Mouse (Mus musculus) forebrain, embryonic 15.5 days (tissue): ENCODE measurements around the gene Hsd17b12. TPM values are rescaled to one million over a fixed set of nuclear protein-coding genes. Genes with fewer than 3 reads are reported as not detected.

ENCODE experiments used
- ATAC-seq: fragments of 200-750 bp; cut with Nextera tagmentation; replicated peaks from 2 replicates; pipeline ENCODE4 v1.8.0; 2017; ENCODE audit warnings: mild to moderate bottlenecking, moderate TSS enrichment, moderate library complexity
- H3K27ac ChIP-seq: fragments of 300-500 bp; sonication (generic); replicated peaks from 2 replicates; pipeline ENCODE4 v1.5.1; 2015; ENCODE audit warnings: mild to moderate bottlenecking, inconsistent platforms
- H3K27me3 ChIP-seq: fragments of 300-500 bp; sonication (generic); 2 replicates; pipeline ENCODE4 v1.6.1; 2015; ENCODE audit warnings: inconsistent platforms
- H3K36me3 ChIP-seq: fragments of 300-500 bp; sonication (generic); 2 replicates; pipeline ENCODE4 v1.6.1; 2015; ENCODE audit warnings: mild to moderate bottlenecking, inconsistent platforms
- H3K4me1 ChIP-seq: fragments of 300-500 bp; sonication (generic); 2 replicates; pipeline ENCODE4 v1.6.1; 2015; ENCODE audit warnings: inconsistent platforms
- H3K4me2 ChIP-seq: fragments of 300-500 bp; sonication (generic); replicated peaks from 2 replicates; pipeline ENCODE4 v1.6.1; 2015; ENCODE audit warnings: mild to moderate bottlenecking, inconsistent platforms
- H3K4me3 ChIP-seq: fragments of 300-500 bp; sonication (generic); 2 replicates; pipeline ENCODE4 v1.5.1; 2015; ENCODE audit warnings: mild to moderate bottlenecking, inconsistent platforms
- H3K9ac ChIP-seq: fragments of 300-500 bp; sonication (generic); replicated peaks from 2 replicates; pipeline ENCODE4 v1.6.1; 2015; ENCODE audit warnings: mild to moderate bottlenecking, inconsistent platforms
- H3K9me3 ChIP-seq: fragments of 300-500 bp; sonication (generic); 2 replicates; pipeline ENCODE4 v1.6.1; 2016; ENCODE audit warnings: inconsistent platforms
- WGBS: fragments of 180-500 bp; shearing (Covaris S2); methylation state at CpG from one replicate; pipeline ENCODE4 v1.1.7; 2015; ENCODE audit warnings: mixed read lengths; 5-methylcytosine and 5-hydroxymethylcytosine counted together
- polyA plus RNA-seq: library from polyadenylated mRNA; unstranded; fragments of >200 nt; fragmentation: Nextera tagmentation; extraction: Ambion mirVana; gene quantifications from 2 replicates; pipeline ENCODE4 v1.2.1, GENCODE M21; 2015

Hsd17b12 gene
- 119 and 122 TPM in 2 replicates for polyA plus RNA-seq

DNA sequence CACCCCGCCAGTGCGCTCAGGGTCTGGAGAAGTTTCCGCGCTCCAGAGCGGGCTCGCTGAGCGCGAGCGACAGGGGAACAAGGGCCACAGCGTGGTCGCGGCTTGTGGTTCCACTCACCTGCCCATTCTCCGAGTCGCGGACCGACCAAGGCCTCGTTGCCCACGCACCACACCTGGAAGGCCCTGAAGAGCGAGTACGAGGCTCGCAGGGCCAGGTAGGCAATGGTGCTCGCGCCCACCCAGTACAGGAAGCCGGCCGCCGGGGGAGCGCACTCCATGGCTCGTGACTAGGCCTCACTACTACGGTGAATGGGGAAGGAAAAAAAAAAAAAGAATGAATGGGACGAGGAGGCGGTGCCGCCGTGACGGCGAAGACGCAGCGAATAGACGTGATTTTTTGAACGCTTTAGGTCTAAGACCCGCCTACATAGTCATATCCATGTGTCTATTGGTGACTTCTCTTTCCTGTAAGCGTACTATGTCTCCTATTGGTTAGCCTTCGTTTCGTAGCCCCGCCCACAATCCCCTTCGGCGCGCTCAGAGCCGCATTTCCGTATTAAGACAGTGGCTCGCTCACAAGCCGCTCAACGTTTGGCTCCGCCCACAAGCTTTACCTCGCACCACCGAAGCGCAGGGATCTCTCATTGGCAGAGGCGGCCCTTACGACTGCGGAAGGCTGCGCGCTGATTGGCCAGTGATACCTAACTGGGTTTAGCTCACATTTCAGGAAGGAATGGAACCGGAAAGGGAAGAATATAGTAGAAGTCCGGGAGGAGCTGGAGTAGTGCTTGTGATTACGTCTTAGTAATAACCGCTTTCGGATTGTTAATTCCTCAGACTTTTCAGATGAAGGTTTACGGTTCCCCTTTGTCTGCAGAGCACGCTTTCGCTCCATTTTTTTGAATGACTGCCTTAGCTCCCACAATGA, at the start of gene Hsd17b12:
TSS of gene Hsd17b12 (minus strand) at position 373 of the 928 bp plus-strand sequence.
- peak within 1 kb of the TSS; percentile 82 for H3K4me3 ChIP-seq
- H3K9ac ChIP-seq = peak within 1 kb of the TSS; percentile 83
- H3K27me3 ChIP-seq = no peaks in the 10 kb centered on the region
- H3K9me3 ChIP-seq = no peaks in the 10 kb centered on the region
- peaks cover 23% of the 10 kb centered on the region for H3K4me1 ChIP-seq
- peak; percentile 100 for ATAC-seq
- no peaks in the 10 kb centered on the region for H3K36me3 ChIP-seq
- WGBS = under 1% methylated on average over 69 of the region's 69 CpGs
- peak within 1 kb of the TSS; percentile 58 for H3K4me2 ChIP-seq
- peak within 1 kb of the TSS; percentile 92 for H3K27ac ChIP-seq

DNA sequence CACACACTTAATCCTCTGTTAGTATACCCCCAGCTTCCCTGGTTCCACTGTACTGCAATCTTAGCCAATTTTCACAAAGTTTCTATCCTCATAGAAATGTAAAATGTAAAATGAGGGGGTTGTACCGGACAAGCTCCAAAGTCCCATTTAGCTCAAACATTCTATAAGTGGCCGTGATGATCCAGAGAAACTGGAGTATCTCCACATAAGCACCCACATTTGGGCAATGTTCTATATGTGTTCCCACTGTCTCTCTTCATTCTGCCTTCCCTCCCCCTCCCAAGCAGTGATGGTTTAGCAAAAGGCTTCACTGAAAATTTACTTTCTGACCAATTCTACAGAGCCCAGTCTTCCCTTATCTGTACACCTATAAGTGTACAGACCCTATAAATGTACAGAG, 27.1 kb upstream of the Hsd17b12 start:
- WGBS = 82% methylated on average over 2 of the region's 2 CpGs
- Histone ChIP-seq H3K4me2 (no peak overlapping the region), H3K9ac (no peak overlapping the region), H3K9me3 (no peaks in the 10 kb centered on the region), H3K27ac (no peak overlapping the region), H3K4me1 (no peaks in the 10 kb centered on the region), H3K4me3 (no peak overlapping the region), H3K27me3 (no peaks in the 10 kb centered on the region), H3K36me3 (no peaks in the 10 kb centered on the region)
- ATAC-seq = no peak

DNA sequence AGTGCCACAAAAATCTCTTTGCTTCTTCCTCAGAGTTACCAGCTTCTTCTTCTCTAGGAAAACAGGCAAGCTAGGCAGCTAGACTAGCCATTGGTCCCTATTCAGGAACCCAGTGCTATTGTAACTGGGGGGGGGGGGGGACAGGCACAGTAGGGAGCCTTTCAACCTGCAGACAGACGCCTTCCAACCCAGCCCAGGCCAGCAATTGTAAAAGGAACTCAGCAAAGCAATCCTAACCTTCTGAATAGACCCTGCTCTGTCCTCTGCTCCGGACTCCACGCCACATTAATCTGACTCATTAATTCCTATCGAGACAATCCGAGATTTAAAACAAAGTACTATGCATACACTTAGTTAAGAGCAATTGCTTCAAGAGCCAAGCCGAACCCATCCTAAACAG, 26.4 kb upstream of the Hsd17b12 start:
- Histone ChIP-seq H3K27me3 (no peaks in the 10 kb centered on the region), H3K4me1 (no peaks in the 10 kb centered on the region), H3K9ac (no peak overlapping the region), H3K27ac (no peak overlapping the region), H3K4me3 (no peak overlapping the region), H3K9me3 (no peaks in the 10 kb centered on the region), H3K4me2 (no peak overlapping the region), H3K36me3 (no peaks in the 10 kb centered on the region)
- WGBS = under 1% methylated on average over 6 of the region's 6 CpGs
- no peak for ATAC-seq

DNA sequence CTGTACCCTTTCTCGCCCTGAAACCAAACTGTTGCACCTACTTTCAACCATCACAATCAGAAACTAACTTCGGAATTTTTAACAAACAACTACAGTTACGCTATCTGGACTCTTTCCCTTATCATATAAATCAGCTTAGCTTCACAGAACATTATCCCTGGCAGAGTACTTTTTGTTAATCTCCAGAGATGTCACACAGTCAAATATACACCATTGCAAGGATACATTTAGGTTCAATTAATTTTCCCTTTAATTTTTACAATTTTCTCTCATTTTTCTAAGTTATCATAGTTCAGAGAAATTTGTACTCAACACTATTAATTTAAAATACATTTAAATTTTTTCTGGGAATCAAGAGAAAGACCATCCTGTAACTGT, 21.3 kb upstream of the Hsd17b12 start:
- ATAC-seq = peak; percentile 76
- H3K36me3 ChIP-seq = no peaks in the 10 kb centered on the region
- H3K4me1 ChIP-seq = peaks cover 15% of the 10 kb centered on the region
- H3K27ac ChIP-seq = no peak overlapping the region
- H3K27me3 ChIP-seq = no peaks in the 10 kb centered on the region
- H3K9ac ChIP-seq = no peak overlapping the region
- peak overlapping the region; percentile 68 for H3K4me2 ChIP-seq
- peak overlapping the region; percentile 77 for H3K4me3 ChIP-seq
- no peaks in the 10 kb centered on the region for H3K9me3 ChIP-seq
- under 1% methylated on average over 3 of the region's 3 CpGs for WGBS

DNA sequence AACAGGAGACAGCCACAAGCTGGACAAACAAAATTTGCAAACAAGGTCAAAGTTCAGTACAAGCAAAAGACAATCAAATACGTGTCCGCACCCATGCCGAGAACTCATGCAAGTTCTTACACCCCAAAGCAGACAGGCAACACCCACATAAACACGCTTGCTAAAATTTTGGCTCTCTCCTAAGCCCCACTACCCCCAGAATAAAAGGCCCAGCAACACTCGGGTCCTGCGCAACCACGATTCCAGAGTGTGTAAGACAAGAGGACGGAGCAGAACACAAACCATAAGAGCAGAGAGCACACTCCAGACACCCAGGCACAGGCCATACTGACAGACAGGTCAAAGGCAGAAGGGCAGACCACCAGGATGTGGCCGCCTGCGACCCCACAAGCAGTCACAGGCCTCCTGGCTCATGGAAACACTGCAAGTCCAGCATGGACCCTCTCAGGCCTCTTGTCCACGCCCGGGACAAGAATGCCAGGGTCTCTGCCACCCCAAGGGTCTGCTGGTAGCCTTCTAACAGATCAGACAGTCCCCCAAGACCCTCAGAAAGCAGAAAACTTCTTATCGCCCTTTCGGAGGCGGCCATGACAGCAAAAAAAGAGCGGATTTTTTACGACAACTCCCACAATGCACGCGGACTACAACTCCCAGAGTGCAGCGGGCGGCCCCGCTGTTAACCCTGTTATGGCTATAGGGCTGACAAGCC, 20.7 kb upstream of the Hsd17b12 start:
- Histone ChIP-seq H3K4me3 (peak overlapping the region; percentile 77), H3K9ac (peak overlapping the region; percentile 78), H3K4me2 (peak overlapping the region; percentile 68), H3K36me3 (no peaks in the 10 kb centered on the region), H3K27me3 (no peaks in the 10 kb centered on the region), H3K9me3 (no peaks in the 10 kb centered on the region), H3K27ac (no peak overlapping the region), H3K4me1 (peaks cover 15% of the 10 kb centered on the region)
- ATAC-seq = peak; percentile 99
- WGBS = under 1% methylated on average over 22 of the region's 22 CpGs

DNA sequence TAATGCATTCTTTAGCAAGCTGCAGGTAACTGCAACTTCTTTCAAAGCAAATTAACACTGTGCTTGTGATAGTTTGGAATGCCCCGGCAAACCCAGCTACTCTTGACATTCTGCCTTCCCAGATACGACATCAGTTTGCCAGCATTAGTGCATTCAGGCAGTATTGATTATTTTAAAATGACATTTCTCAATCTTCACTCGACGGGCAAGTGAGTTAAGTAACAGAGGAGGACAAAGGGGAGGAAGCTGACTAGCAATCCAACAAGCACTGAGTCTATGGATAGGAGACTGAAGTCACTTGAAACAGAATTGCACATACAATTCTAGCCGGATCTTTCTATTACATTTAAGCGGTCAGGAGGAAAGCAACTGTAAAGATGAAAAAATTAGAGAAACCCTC, 19.5 kb upstream of the Hsd17b12 start:
- no peaks in the 10 kb centered on the region for H3K36me3 ChIP-seq
- H3K4me3 ChIP-seq = peak overlapping the region; percentile 77; the same call in 1 of the 2 replicates
- no peak overlapping the region for H3K27ac ChIP-seq
- peaks cover 15% of the 10 kb centered on the region for H3K4me1 ChIP-seq
- no peak overlapping the region for H3K4me2 ChIP-seq
- 83% methylated on average over 6 of the region's 6 CpGs for WGBS
- ATAC-seq = no peak
- no peak overlapping the region for H3K9ac ChIP-seq
- H3K9me3 ChIP-seq = no peaks in the 10 kb centered on the region
- no peaks in the 10 kb centered on the region for H3K27me3 ChIP-seq

DNA sequence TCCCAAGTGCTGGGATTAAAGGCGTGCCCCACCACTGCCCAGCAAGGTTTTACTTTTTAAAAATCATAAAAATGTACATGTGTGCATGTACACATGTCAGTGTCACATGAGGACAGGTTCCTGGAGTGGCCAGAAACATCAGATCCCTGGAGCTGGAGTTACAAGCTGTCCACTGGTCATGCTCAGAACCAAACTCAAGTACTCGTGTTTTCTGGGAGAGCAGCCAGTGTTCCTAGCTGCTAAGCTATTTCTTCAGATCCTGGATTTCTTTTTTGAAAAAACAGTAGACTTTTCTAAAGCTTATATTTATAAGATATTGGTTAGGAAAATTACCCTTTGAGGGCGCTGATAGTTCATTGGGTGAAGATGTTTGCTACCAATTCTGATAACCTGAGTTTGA, 18.6 kb upstream of the Hsd17b12 start:
- 92% methylated on average over 3 of the region's 3 CpGs for WGBS
- Histone ChIP-seq H3K9me3 (no peaks in the 10 kb centered on the region), H3K4me3 (no peak overlapping the region), H3K4me1 (peaks cover 15% of the 10 kb centered on the region), H3K4me2 (no peak overlapping the region), H3K27ac (no peak overlapping the region), H3K36me3 (no peaks in the 10 kb centered on the region), H3K27me3 (no peaks in the 10 kb centered on the region), H3K9ac (no peak overlapping the region)
- ATAC-seq = no peak

DNA sequence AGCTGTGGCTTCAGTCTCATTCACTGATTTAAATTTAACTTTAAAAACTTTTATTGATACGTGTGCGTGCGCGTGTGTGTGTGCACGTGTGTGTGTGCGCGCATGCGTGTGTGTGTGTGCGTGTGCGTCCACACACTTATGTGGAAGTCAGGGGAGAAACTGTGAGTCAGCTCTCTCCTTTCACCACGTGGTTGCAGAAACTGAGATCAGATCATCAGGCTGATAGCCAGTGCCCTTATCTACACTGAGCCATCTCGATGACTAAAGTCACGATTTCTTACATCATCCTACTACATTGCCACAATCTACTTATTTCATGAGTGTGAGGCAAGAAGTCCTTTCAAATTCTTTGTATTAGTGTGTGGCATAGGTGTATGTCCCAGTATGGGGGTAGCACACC, 15.8 kb upstream of the Hsd17b12 start:
- Histone ChIP-seq H3K27me3 (no peaks in the 10 kb centered on the region), H3K4me1 (peaks cover 15% of the 10 kb centered on the region), H3K4me3 (no peak overlapping the region), H3K9ac (no peak overlapping the region), H3K9me3 (no peaks in the 10 kb centered on the region), H3K4me2 (no peak overlapping the region), H3K36me3 (no peaks in the 10 kb centered on the region), H3K27ac (no peak overlapping the region)
- no peak for ATAC-seq
- 95% methylated on average over 13 of the region's 13 CpGs for WGBS

DNA sequence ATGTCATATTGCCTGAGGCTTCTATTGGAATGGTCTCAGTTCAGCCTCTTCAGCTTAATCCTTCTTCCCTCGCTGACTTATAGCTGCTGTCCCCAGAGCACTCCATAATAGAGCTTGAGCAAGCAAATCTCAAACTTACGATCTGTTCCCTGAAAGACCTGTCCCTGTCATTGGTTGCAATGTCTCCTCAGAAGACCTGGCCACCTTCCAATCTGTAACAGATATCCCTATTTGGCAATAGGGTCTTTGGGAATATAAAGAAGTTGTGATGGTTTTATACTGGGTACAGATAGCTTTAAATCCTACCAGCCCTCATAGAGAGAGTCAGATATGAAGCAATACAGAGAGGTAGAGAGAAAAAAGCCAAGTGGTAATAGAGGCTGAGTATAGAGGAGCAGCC, 5.4 kb upstream of the Hsd17b12 start:
- Histone ChIP-seq H3K27me3 (no peaks in the 10 kb centered on the region), H3K9ac (no peak overlapping the region), H3K4me3 (no peak overlapping the region), H3K9me3 (no peaks in the 10 kb centered on the region), H3K4me1 (peaks cover 3% of the 10 kb centered on the region; the same call in 1 of the 2 replicates), H3K4me2 (no peak overlapping the region), H3K27ac (no peak overlapping the region), H3K36me3 (no peaks in the 10 kb centered on the region)
- ATAC-seq = no peak
- 47% methylated on average over 2 of the region's 2 CpGs for WGBS

DNA sequence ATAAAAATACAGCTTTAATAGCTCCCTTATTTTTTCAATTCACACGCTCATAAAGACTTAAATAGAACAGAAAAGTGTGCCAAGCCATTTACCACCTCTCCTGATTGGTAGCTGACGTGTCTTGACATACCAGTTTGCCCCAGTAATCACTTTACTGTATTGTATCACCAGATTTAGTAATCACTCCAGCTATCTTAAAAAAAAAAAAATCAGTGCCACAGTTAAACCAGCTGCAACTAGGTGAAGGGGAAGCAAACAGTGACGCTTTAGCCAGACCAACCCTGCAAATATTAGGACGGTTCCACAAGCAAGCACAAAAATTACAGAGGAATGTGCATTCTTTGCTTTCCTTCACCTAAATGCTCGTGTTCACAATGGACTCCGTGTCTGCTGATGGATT, 4.4 kb upstream of the Hsd17b12 start:
- ATAC-seq = no peak
- 68% methylated on average over 6 of the region's 6 CpGs for WGBS
- Histone ChIP-seq H3K4me2 (no peak overlapping the region), H3K4me3 (no peak overlapping the region), H3K27ac (no peak overlapping the region), H3K36me3 (no peaks in the 10 kb centered on the region), H3K9ac (no peak overlapping the region), H3K4me1 (peaks cover 3% of the 10 kb centered on the region; the same call in 1 of the 2 replicates), H3K9me3 (no peaks in the 10 kb centered on the region), H3K27me3 (no peaks in the 10 kb centered on the region)

DNA sequence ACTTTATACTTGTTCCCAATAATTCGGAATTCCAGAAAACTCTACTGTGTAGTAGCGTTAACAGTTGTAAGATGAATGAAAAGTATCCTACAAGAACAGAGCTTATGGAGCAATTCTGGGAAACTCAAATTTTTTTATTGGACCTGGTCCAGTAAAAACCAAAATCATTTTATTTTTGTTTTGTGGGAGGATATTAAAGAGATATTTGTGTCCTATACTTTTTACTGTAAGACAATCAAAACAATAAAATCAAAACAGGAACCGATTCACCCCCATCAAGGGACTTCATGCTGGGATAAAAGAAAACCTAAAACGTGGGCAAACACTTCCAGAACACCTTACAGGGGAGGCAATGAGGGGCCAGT, 738 bp upstream of the Hsd17b12 start:
- Histone ChIP-seq H3K9ac (peak overlapping the region; percentile 40; the same call in 1 of the 2 replicates), H3K36me3 (no peaks in the 10 kb centered on the region), H3K9me3 (no peaks in the 10 kb centered on the region), H3K4me2 (peak overlapping the region; percentile 58), H3K27ac (peak overlapping the region; percentile 76), H3K27me3 (no peaks in the 10 kb centered on the region), H3K4me3 (peak overlapping the region; percentile 45), H3K4me1 (peaks cover 23% of the 10 kb centered on the region)
- WGBS = 23% methylated on average over 4 of the region's 4 CpGs
- 0 out of 2 replicates have a peak, but pooled peaks have one; percentile 0 for ATAC-seq

DNA sequence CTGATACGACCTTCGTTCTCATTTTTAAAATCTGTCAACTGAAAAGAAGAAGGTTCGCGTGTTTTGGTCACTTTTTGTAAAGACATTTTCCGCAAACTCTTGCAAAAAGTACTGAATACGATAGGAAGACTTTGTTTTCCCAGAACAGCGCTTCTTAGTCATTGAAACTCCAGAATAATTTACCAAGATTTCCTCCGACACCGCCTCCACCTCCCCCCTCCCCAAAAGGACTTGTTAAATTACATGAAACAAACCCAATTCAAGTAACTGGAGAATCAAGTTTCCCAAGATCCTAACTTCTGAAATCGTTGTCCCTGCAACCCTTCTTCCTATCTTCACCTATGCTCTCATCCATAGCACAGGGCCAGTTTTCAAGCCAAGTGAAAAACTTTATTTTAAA, 713 bp downstream of the Hsd17b12 start:
- Histone ChIP-seq H3K4me2 (peak overlapping the region; percentile 57), H3K4me3 (peak overlapping the region; percentile 82), H3K4me1 (peaks cover 23% of the 10 kb centered on the region), H3K27me3 (no peaks in the 10 kb centered on the region), H3K27ac (peak overlapping the region; percentile 92), H3K9me3 (no peaks in the 10 kb centered on the region), H3K9ac (peak overlapping the region; percentile 83), H3K36me3 (no peaks in the 10 kb centered on the region)
- ATAC-seq = no peak
- 2% methylated on average over 10 of the region's 10 CpGs for WGBS
